Mouse (Mus musculus): ENCODE measurements at regions not wholly inside any gene's neighbourhood (a gene's known extent, or its start where the extent isn't known, plus 50 kb on each side); places are given as distances from the start of the nearest gene placed in this dataset.

DNA sequence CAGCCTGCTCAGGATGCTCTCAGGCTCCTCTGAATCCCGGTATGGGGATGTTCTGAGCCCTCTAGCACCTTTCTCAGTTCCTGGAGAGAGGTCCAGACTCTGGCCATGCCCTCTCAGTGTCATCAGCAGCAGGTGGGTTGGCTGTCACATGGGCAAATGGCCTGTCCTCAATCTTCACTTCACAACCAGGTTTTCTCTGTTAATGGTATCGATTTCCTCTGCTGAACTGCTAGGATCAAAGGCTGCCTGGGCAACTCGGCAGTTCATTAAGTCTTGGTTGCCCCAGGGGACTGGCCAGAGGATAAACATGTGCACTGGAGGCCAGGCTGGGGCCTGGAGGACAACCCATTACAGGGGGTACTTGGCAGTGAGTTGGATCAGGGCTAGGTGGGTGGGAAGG, 156.2 kb downstream of the Trim29 start:
- DNase-seq, result no peak

DNA sequence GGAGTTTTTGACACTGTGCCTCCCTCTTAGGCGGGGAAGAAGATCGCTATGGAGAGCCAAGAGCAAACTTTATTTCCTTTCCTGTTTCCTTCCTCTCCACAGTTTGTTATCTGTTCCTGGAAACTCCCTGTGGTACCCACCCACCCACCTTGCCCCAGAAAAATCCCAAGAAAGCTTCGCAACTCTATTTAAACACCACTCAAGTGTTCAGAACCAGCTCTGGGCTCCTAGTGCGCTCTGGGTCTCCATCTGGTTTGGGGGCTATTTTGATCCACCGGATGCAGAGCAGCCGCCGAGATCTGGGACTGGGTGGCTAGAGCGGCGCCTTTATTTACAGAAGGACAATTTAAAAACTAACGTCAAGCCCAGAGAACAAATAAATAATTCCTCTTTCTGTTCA, 158.6 kb downstream of the Trim29 start:
- DNase-seq, result no peak

DNA sequence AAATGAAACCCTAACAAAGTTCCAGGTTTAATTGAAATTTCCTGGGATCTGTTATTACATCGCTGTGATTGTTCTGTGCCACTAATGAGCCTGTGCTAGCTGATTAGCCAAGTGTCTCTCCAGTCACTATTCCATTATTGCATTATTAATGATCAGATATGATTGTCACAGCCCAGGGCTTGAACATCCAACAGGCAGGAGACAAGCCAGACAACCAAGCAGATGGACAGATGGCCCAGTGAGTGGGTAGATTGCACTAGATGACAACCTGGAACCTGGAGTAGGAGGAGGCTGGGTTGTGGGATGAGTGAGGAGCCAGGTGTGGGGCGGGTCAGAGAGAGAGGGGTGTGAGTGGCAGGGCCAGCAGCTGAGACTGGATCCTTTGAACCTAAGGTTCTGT, 161.6 kb downstream of the Trim29 start:
- no peak for DNase-seq

- no peak for DNase-seq
Measured at GRCm38 (mm10) chr9:43473164-43473563, 162.5 kb downstream of the Trim29 start.

DNA sequence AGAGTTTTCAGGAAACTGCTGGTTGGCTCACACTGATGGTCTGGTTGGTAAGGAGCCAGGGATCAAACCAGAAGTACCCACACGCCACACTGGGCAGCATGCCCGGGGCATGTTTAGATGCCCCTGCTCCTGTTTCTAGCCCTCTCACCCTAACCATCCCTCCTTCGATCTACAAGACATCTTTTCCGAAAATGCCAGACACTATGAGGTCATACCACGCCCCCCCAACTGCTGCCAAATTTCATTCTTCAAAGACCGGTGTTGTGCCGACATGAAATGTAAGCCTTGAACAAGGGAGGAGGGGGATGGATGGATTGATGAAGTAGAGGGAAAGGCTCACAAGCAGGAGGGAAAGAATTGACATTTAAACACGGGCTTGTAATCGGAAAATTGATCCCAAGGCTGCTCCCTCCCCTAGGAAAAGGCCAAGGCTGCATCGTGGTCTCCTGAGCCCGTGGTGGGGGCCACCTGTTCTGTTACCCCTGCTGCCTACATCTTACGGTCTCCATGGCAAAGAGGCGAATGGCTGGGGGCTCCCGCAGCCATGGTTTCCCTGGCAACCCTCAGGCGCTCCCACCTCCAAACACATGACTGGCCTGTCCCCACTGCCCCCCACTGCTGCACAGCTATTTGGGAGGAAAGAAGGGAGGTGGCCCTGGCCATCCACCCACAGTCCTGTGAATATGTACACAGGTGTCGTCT, 163.1 kb downstream of the Trim29 start:
- no peak for DNase-seq

- no peak for DNase-seq
Measured at GRCm38 (mm10) chr9:43474303-43474643, 163.6 kb downstream of the Trim29 start.

GRCm38 (mm10) chr9:43480826-43481591, 170.4 kb downstream of the Trim29 start:
- DNase-seq, result no peak

GRCm38 (mm10) chr9:43482101-43483090, 171.7 kb downstream of the Trim29 start:
- no peak for DNase-seq

GRCm38 (mm10) chr9:43483195-43483594, 172.5 kb downstream of the Trim29 start:
- no peak for DNase-seq

DNA sequence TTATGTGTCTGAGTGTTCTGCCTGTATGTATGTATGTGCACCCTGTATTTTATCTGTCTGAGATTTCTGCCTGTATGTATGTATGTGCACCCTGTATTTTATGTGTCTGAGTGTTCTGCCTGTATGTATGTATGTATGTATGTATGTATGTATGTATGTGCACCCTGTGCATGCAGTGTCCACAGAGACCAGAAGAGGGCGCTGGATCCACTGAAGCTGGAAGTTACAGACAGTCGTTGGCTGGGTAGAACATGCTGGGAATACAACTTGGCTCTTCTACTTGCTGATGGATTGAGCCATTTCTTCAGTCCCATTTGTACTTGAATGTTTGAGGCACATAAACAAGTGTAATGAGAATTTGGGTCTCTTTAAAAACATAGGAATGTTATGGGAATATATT, 173.3 kb downstream of the Trim29 start:
- no peak for DNase-seq

DNA sequence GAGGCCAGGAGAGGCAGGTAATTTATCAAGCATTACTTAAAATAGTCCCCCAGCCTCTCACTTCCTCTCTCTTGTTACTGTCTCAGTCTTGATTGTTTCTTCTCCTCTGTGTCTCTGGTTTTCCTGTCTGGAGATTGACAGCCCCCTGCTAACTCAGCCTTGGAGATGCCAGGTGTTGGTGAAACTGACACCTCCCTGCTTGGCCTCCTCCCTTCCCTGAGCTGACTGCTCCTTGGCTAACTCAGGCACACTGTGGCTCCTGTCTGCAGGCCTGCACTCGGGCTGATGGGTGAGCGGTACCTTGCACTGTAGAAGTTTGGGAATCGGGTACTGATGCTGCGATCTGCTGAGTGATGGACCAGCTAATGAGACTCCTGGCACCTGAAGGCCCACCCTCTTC, 176.1 kb downstream of the Trim29 start:
- no peak for DNase-seq

DNA sequence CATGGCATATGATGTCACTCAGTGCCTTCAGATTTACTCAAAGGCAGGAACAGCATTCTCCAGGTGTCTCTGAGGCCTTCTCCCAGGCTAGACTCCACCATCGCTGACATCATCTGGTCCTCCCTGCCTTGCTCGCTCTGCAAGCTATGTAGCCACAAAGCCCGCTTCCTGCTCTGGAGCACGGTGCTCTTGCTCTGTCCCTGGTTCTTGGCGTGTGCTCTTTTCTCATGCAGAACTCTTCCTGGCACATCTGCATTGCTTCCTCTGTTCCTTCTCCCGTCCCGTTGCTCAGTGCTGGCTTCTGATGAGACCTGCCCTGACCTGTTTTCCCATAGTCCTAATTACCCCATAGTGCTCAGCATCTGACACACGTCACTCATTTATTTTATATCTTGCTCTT, 178.6 kb downstream of the Trim29 start:
- peak; percentile 11 for DNase-seq

- peak; percentile 8 for DNase-seq
Measured at GRCm38 (mm10) chr9:43491024-43491751, 180.5 kb downstream of the Trim29 start.

- DNase-seq, result no peak
Measured at GRCm38 (mm10) chr9:43492236-43493000, 181.8 kb downstream of the Trim29 start.

GRCm38 (mm10) chr9:43498596-43498995, 187.9 kb downstream of the Trim29 start:
- DNase-seq, result no peak

- no peak for DNase-seq
Measured at GRCm38 (mm10) chr9:43504270-43504932, 193.8 kb downstream of the Trim29 start.

GRCm38 (mm10) chr9:43505856-43506255, 195.2 kb downstream of the Trim29 start:
- no peak for DNase-seq

- DNase-seq, result no peak
Measured at GRCm38 (mm10) chr9:43506276-43506675, 195.6 kb downstream of the Trim29 start.

DNA sequence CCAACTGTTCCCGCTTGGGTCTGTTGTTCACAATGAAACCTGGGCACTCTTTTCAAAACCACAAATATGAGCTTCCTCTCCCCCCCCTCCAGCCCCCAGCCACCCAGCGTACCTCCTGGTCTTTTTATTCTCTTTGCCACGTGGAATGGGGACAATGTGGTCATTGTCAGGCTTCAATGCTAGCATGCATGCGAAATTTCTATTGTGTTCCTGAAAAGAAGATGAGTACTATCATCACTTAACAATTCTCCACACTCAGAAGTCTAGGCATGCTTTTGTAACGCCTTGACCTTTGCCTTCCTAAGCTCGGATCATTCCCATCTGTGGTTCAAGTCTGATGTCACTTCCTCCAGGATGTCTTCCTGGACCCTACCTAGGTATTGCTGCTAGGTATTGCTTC, 202.2 kb downstream of the Trim29 start:
- DNase-seq, result no peak

DNA sequence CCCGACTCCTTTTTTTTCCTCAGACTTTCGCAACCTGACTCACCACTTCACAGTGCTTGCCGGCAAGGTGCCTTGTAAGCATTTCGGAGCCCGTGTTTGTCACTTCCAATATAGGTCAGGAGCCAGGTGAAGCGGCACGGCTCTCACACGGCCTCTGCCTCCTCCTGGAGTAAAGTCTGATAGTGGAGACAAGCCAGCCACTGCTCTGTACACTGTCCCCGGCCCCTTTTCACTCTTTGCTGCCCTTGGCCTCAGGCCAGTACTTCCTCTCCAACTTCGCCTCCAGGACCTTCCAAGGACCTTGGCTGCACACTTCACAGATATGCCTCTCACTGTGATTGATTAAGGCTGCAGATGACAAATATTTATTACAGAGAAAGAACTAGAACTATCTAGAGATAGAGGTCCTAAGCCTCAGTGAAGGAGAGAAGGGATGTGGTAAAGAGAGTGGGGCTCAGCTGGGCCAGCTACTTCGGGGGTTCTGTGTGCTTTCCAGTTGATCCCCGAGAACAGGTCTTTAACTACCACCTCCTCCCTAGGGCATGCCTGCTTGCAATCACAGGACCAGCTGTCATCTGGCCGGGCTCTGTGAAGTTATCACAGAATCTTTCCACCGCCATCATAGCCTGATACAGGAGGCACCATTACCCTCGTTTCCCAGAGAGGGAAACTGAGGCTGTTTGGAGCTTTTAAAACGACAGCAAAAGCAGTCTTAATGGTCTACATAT, 204.2 kb downstream of the Trim29 start:
- DNase-seq, result no peak

DNA sequence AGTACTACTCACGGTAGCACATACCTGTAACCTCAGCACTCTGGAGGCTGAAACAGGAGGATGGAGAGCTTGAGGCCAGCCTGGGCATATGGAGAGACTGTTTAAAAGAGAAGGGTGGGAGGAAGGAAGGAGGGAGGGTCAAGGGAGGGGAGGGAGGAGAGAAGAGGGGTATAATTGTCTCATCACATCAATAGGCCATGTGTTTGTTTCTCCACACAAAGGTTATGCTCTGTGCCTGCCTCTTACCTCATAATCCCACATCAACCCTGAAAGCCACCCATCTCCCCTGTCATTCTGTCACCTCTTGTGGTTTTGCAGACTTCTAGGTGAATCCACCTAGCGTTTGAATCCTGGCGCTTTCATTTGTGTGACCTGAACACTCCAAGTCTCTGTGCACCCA, 210.3 kb downstream of the Trim29 start:
- no peak for DNase-seq

All from thymus, postnatal 14 days (tissue).